Mouse (Mus musculus): ENCODE measurements around the gene Vmn1r1. TPM values are rescaled to one million over a fixed set of nuclear protein-coding genes. Genes with fewer than 3 reads are reported as not detected.
A peak's percentile ranks its signal among the peaks of the same experiment; 100 is the strongest.
"Not testable (repeated sequence)": the region's sequence is repeated elsewhere in the genome, so short reads cannot be mapped to it uniquely, and the experiment has no call there.

Vmn1r1 gene
- total RNA-seq (2021): not detected
- long read RNA-seq: 0 reads

- DNase-seq (ENCODE audit: low spot score in 2 of 2): no peak
Observed at GRCm38 (mm10) chr1:182164386-182164785, at the start of gene Vmn1r1. Gene Vmn1r1, minus strand, starts transcription at chr1:182164486.

GRCm38 (mm10) chr1:182210322-182210721 is 46.0 kb upstream of the Vmn1r1 start:
- DNase-seq (ENCODE audit: low spot score in 2 of 2): no peak

DNA sequence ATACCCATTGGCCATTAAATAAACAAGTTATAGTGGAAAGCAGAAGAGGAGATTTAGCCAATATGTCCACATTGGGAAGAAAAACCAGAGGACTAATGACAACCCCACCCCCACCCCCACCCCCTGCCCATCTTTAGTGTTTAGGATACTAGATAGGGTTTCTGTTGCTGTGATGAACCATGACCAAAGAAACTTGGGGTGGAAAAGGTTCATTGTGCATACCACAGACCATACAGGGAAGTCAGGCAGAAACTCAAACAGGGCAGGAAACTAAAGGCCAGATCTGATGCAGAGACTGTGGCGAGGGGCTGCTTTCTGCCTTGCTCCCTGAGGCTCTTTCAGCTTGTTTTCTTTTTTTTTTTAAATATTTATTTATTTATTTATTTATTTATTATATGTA is 28.3 kb upstream of the Vmn1r1 start:
- no peak for DNase-seq (ENCODE audit: low spot score in 2 of 2)

GRCm38 (mm10) chr1:182191816-182192545 is 27.7 kb upstream of the Vmn1r1 start:
- DNase-seq (ENCODE audit: low spot score in 2 of 2): no peak

- DNase-seq (ENCODE audit: low spot score in 2 of 2): no peak
Observed at GRCm38 (mm10) chr1:182191181-182191580, 26.9 kb upstream of the Vmn1r1 start.

GRCm38 (mm10) chr1:182189669-182190440 is 25.6 kb upstream of the Vmn1r1 start:
- no peak for DNase-seq (ENCODE audit: low spot score in 2 of 2)

DNA sequence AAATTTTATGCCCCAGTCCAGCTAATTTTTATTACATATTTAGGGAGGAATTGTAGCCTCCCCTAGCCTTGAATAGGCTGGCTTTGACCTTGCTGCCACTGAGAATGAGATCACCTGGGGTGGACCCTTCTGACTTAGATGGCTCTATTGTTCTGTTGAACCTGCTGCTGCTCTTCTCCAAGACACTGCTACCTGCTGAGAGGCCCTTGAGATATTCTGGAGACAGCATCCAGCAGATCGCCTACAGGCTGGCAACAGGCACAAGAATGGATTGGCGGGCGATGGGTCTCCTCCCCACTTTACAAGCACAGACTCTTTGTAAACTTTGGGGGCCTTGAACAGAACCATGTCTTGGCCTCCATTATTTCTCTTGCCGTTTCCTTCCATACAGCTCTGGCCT is 18.2 kb upstream of the Vmn1r1 start:
- DNase-seq (ENCODE audit: low spot score in 2 of 2): not testable (repeated sequence)

DNA sequence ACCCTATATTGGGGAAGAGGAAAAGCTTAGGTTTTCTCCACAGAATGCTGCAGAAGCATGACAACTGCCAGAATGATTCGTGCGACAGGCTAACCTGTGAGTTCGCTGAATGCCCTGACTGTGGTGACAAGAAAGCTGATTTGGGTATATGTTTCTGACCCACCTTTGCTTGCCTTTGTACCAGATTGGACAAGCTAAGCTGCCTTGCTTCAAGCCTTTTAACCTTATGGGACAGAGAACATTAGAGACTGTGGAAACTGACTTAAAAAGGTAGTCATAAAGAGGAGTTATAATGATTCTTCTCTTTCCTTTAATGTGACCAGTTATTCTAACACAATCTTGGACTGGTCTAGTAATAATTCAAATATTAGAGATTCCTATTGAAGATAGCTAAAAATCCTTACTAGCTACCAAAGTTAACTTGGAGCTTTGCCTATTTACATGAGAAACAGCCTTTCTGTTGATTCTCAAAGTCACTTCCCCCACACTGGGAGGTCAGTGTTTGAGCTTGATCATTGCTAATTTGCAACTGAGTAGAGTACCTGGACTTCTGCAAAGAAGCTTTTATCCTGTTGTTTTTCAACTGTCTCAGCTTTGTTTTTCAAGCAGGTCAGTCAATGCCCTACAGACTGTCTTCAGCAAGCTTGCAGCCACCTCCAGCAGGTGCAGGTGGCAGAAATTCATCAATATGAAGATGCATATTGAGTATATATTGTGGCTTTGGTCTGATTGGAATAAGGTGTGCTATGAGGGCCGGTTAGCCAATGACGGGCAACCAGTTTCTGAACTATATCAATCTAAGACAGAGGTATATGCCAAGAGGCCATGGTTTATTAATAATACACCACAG is 17.4 kb upstream of the Vmn1r1 start:
- DNase-seq (ENCODE audit: low spot score in 2 of 2): no peak

GRCm38 (mm10) chr1:182176985-182177384 is 12.7 kb upstream of the Vmn1r1 start:
- DNase-seq (ENCODE audit: low spot score in 2 of 2): not testable (repeated sequence)

- DNase-seq (ENCODE audit: low spot score in 2 of 2): not testable (repeated sequence)
Observed at GRCm38 (mm10) chr1:182170206-182170605, 5.9 kb upstream of the Vmn1r1 start.

DNA sequence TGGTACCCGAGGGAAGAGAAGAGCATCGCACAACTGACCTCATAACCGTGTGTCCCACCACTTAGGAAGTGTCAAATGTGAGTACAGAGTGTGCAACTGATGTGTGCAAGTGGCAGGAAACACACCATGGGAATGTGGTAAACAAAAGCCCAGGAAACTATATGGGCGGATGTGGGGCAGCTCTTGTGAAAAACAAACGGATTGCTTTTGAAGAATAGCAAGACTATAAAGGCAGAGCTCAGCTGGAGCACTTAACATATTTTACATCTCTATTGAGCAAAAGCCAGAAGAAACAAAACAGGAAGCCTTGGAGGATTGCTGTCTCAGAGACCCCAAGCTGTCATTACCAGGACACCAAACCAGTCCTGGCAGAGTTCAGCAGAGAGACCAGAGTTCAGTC is 1.3 kb downstream of the Vmn1r1 start:
- no peak for DNase-seq (ENCODE audit: low spot score in 2 of 2)

- DNase-seq (ENCODE audit: low spot score in 2 of 2): no peak
Observed at GRCm38 (mm10) chr1:182159575-182159974, 4.7 kb downstream of the Vmn1r1 start.

GRCm38 (mm10) chr1:182157734-182158133 is 6.6 kb downstream of the Vmn1r1 start:
- no peak for DNase-seq (ENCODE audit: low spot score in 2 of 2)

GRCm38 (mm10) chr1:182149966-182150365 is 14.3 kb downstream of the Vmn1r1 start:
- DNase-seq (ENCODE audit: low spot score in 2 of 2): no peak

- DNase-seq (ENCODE audit: low spot score in 2 of 2): no peak
Observed at GRCm38 (mm10) chr1:182148864-182149514, 15.3 kb downstream of the Vmn1r1 start.

- DNase-seq (ENCODE audit: low spot score in 2 of 2): no peak
Observed at GRCm38 (mm10) chr1:182145546-182145945, 18.7 kb downstream of the Vmn1r1 start.

DNA sequence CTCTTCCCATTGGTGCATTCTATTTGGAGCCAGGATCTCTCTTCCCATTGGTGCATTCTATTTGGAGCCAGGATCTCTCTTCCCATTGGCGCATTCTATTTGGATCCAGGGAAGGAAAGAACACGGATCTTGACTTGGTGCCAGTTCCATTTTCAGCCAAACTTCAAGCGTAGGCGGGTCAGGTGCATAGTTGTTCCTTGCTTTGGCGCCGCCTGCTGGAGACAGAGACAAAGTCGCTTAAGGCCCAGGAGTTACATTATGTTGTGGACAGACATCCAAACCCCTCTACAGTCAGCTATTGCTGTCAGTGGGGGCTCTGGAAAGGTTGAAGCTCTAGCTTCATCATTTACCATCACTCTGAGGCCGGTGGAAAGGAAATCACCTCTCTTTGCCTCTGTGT is 21.0 kb downstream of the Vmn1r1 start:
- DNase-seq (ENCODE audit: low spot score in 2 of 2): no peak

GRCm38 (mm10) chr1:182142725-182143124 is 21.6 kb downstream of the Vmn1r1 start:
- no peak for DNase-seq (ENCODE audit: low spot score in 2 of 2)

GRCm38 (mm10) chr1:182140370-182140769 is 23.9 kb downstream of the Vmn1r1 start:
- peak; percentile 82 to 85 for DNase-seq (ENCODE audit: low spot score in 2 of 2)

DNA sequence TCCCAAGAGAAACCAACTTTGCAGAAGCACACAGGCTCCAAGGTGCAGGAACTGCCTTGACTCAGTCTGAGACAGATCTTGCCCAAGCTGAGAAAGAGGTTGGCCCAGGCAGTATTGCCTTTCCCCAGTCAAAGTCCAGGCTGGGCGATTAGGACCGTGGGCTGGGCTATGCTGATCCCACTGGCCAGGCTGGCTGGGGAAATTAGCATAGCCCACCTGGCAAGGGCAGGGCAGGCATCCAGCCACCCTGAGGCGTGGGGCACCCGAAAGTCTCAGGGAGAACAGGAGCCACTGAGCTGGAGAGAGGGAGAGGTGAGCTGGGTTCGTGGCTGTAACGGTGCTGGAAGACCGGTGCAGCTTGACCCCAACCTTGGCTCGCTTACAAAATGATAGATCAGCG is 24.3 kb downstream of the Vmn1r1 start:
- DNase-seq (ENCODE audit: low spot score in 2 of 2): no peak

DNA sequence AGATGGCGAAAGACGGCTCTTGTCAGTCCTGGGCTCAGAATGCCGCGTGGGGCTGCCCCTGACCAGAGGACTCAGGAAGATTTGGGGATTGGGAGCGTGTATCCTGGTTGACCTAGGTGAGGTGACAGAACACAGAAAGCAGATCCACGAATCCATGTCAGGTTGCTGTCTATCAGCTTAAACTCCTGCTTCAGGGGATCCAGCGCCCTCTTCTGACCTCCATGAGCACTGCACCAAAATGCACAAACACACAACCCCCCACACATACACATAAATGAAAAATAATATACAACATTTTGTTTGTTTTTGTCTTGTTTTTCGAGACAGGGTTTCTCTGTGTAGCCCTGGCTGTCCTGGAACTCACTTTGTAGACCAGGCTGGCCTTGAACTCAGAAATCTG is 26.1 kb downstream of the Vmn1r1 start:
- DNase-seq (ENCODE audit: low spot score in 2 of 2): no peak

Data from layer of hippocampus, postnatal 10 days (tissue).